Mouse (Mus musculus) liver, adult 10 weeks (tissue): ENCODE measurements around the gene Cpvl. TPM values are rescaled to one million over a fixed set of nuclear protein-coding genes. Genes with fewer than 3 reads are reported as not detected.

Experiments used
- polyA plus RNA-seq: library from polyadenylated mRNA; stranded (reverse); fragments of 350-450 nt; fragmentation: Illumina TruSeq; extraction: RNeasy Lipid Tissue Mini Kit (QIAGEN cat#74804); gene quantifications from one replicate; pipeline ENCODE4 v1.2.3, GENCODE M21; 2014; ENCODE audit warnings: low read depth, low replicate concordance

Gene Cpvl
- not detected for polyA plus RNA-seq

GRCm38 (mm10) chr6:53978571-53978970, at the start of gene Cpvl:
Gene Cpvl, minus strand, starts transcription at chr6:53978671.

Other genes with a start within 250 kb of the Cpvl start
- gene Tril, start 157.8 kb downstream of the Cpvl start, polyA plus RNA-seq = 0.13 TPM
- 41.8 TPM for gene Chn2, start 60.9 kb upstream of the Cpvl start, polyA plus RNA-seq